Mouse (Mus musculus): ENCODE data around the gene Tnfrsf21. TPM values are rescaled to one million over a fixed set of nuclear protein-coding genes. Genes with fewer than 3 reads are reported as not detected.

Tnfrsf21 gene
- total RNA-seq (2023) = 2.4 TPM

DNA sequence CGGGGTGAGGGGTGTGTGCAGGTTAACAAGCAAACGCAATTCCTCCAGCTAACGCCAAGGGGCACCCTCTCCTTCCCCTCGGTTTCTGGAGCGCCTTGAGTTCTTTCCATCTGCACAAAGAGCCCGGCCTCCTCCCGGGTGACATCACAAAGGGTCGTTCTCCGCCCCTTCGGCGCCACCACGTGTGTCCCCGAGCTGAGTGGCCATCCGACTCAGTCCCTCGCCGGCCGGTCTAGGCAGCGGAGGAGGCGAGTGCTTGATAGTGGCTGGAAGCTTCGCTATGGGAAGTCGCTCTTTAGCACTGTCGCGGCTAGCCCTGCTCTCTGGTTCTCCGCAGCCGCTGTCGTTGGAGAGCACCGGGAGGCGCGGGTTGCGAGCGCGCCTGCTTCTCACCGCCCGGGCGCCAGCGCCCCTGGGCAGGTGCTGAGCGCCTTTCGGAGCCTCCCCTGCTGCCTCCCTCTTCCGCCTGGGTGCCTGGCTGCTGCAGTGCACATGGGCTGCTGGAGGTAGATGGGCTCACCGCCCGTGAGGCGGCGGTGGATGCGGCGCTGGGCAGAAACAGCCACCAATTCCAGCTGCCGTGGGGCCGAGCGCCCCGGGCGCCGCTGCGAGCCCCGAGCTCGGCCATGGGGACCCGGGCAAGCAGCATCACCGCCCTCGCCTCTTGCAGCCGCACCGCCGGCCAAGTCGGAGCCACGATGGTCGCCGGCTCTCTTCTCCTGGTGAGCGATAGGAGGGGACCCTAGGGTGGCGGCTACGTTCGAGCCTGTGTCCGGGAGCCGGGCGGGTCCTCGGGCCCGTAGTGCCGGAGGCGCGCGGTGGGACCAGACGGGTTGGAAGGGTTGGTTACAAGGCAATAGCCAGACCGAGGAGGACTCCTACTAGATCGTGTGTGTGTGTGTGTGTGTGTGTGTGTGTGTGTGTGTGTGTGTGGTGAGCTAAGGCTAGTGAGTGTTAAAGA is at the start of gene Tnfrsf21:
Gene Tnfrsf21, plus strand, starts transcription at position 185 of the 961 bp plus-strand sequence.

Other genes with a start within 250 kb of the Tnfrsf21 start
- gene Cd2ap, start 139.9 kb upstream of the Tnfrsf21 start, total RNA-seq (2023) = 79.0 TPM

Measured in CD4-positive naive resting alpha-beta T cell, adult 57 days (primary cell).